Mouse (Mus musculus): ENCODE data around the gene Gm9611. TPM values are rescaled to one million over a fixed set of nuclear protein-coding genes. Genes with fewer than 3 reads are reported as not detected.
"Not testable (repeated sequence)": the region's sequence is repeated elsewhere in the genome, so short reads cannot be mapped to it uniquely, and the experiment has no call there.

Gm9611 gene
- not detected in 2 replicates for polyA plus RNA-seq (2015; fragmentation: Nextera tagmentation; extraction: Ambion mirVana)

DNA sequence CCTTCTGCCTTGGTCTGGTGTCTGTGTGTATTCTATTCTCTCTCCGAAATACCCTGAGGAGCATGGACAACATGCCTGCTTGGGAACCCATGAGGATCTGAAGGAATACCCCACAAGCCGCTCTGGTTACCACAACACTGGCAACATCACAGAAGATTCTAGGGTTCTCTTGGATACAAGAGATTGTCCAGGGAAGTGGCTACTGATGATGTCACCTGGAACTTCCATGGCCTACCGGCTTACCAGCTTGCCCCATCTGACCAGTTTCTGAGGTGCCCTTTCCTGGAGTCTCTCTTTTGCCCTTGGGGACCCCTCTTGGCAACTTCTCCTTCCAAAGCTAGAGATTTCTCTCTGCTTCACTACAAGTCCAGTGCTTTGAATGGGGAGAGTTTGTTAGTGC lies at the start of gene Gm9611:
TSS of gene Gm9611 (minus strand) at position 101 of the 400 bp plus-strand sequence.
- H3K9ac ChIP-seq; H3K27ac ChIP-seq; ATAC-seq (replicated peaks; ENCODE audit: low FRiP score); H3K27me3 ChIP-seq; H3K36me3 ChIP-seq; H3K9me3 ChIP-seq (replicated peaks); H3K4me2 ChIP-seq; H3K4me3 ChIP-seq (replicated peaks); H3K4me1 ChIP-seq: not testable (repeated sequence)
- 83% methylated on average over 1 of the region's 3 CpGs for WGBS

DNA sequence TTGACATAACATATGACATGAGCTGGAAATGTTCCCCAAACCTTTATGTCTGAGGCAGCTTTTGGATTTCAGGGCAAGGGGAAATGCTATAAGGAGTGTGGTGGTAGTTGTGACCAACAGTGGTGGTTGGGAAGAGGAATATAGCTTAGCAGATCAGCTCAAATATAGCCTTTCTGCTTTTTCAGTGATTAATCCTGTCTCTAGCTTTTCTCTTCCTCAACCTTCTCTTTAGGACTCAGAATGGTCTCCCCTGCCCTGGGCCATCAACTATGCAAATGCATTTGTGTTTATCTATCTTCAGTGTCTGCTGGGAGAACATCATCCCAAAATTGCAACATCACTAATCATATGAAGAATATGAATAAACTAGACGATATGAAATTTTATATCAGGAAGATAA lies 12.8 kb upstream of the Gm9611 start, which contains the start of gene Gm7995:
TSS of gene Gm7995 (plus strand) at position 301 of the 400 bp plus-strand sequence.
- H3K27me3 ChIP-seq; H3K4me3 ChIP-seq (replicated peaks); H3K4me1 ChIP-seq; H3K9me3 ChIP-seq (replicated peaks); H3K4me2 ChIP-seq; H3K9ac ChIP-seq; H3K27ac ChIP-seq; ATAC-seq (replicated peaks; ENCODE audit: low FRiP score); H3K36me3 ChIP-seq: not testable (repeated sequence)
- no CpG with 5 or more reads among the region's 1 CpGs for WGBS

- H3K9me3 ChIP-seq (replicated peaks); H3K27me3 ChIP-seq; H3K27ac ChIP-seq; H3K4me3 ChIP-seq (replicated peaks); H3K4me1 ChIP-seq; ATAC-seq (replicated peaks; ENCODE audit: low FRiP score); H3K9ac ChIP-seq; H3K36me3 ChIP-seq; H3K4me2 ChIP-seq: not testable (repeated sequence)
- WGBS: 88% methylated on average over 1 of the region's 3 CpGs
Observed at GRCm38 (mm10) chr14:42259948-42260347, 37.2 kb downstream of the Gm9611 start, which contains the start of gene Gm17026. Gene Gm17026, minus strand, starts transcription at chr14:42260048.

Small RNA genes within 50 kb of the gene (microRNA-seq; reads per million reads assigned to microRNA genes)
- not detected for gene Gm25208
- not detected for gene Gm25892

Other genes starting within 250 kb of the Gm9611 start
- gene Gm7951, start 180.0 kb downstream of the Gm9611 start, polyA plus RNA-seq (2015; fragmentation: Nextera tagmentation; extraction: Ambion mirVana): not detected in 2 replicates
- not detected in 2 replicates for gene Gm17027, start 134.7 kb downstream of the Gm9611 start, polyA plus RNA-seq (2015; fragmentation: Nextera tagmentation; extraction: Ambion mirVana)
- not detected in 2 replicates for gene Gm3573, start 106.6 kb downstream of the Gm9611 start, polyA plus RNA-seq (2015; fragmentation: Nextera tagmentation; extraction: Ambion mirVana)
- not detected in 2 replicates for gene Gm17026, start 37.3 kb downstream of the Gm9611 start, polyA plus RNA-seq (2015; fragmentation: Nextera tagmentation; extraction: Ambion mirVana)
- not detected in 2 replicates for gene Gm7995, start 12.9 kb upstream of the Gm9611 start, polyA plus RNA-seq (2015; fragmentation: Nextera tagmentation; extraction: Ambion mirVana)
- gene Gm8005, start 142.3 kb upstream of the Gm9611 start, polyA plus RNA-seq (2015; fragmentation: Nextera tagmentation; extraction: Ambion mirVana): not detected in 2 replicates
- gene Gm8011, start 166.5 kb upstream of the Gm9611 start, polyA plus RNA-seq (2015; fragmentation: Nextera tagmentation; extraction: Ambion mirVana): not detected in 2 replicates
- not detected in 2 replicates for gene Gm8020, start 205.0 kb upstream of the Gm9611 start, polyA plus RNA-seq (2015; fragmentation: Nextera tagmentation; extraction: Ambion mirVana)
- not detected in 2 replicates for gene Gm8024, start 226.9 kb upstream of the Gm9611 start, polyA plus RNA-seq (2015; fragmentation: Nextera tagmentation; extraction: Ambion mirVana)

All from kidney, embryonic 15.5 days (tissue).